20 mouse cellular contexts compared by ENCODE assay signal in the genomic region with DNA sequence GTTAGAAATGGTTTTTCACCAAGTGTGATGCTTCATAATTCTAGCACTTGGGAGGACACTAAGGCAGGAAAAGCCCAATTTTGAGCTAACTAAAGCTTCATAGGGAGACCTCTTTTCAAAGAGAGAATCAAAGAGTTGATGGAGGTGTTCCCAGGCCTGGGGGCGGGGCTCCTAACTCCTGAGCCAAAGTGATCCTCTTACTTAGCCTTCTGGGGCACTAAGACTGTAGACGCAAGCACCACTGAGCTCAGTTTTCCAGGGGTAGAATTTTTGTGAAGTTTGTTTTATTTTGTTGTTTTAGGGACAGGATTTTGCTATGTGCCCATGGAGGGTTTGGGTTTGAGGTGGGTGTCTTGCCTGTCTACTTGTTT.
"Had no signal": no experiment of that assay in that cellular context is flagged by ENCODE, and none has a peak within 500 bp of the region (broad histone marks: within the 10 kb centered on the region; RNA-seq: fewer than 3 reads in every experiment).

No protein-coding gene starts in this region.

- H3K27me3 ChIP-seq: lung, embryonic 15.5 days; midbrain, embryonic 12.5 days; neural tube, embryonic 13.5 days had no signal

- H3K9ac ChIP-seq: lung, embryonic 15.5 days; midbrain, embryonic 12.5 days; neural tube, embryonic 13.5 days had no signal

- H3K27ac ChIP-seq: kidney, postnatal 0 days; layer of hippocampus, adult 2 months; left cerebral cortex, adult 2 months; lung, embryonic 15.5 days; macrophage; midbrain, embryonic 12.5 days; neural tube, embryonic 13.5 days had no signal

- H3K4me3 ChIP-seq: layer of hippocampus, adult 2 months; left cerebral cortex, adult 2 months; lung, embryonic 15.5 days; midbrain, embryonic 12.5 days; myocyte; neural tube, embryonic 13.5 days had no signal

- H3K4me2 ChIP-seq: lung, embryonic 15.5 days; midbrain, embryonic 12.5 days; neural tube, embryonic 13.5 days had no signal

- H3K36me3 ChIP-seq: lung, embryonic 15.5 days had no signal

- H3K4me1 ChIP-seq: lung, embryonic 15.5 days; midbrain, embryonic 12.5 days; neural tube, embryonic 13.5 days had no signal

- ATAC-seq: intestine, embryonic 16.5 days; midbrain, embryonic 16.5 days had no signal

- DNase-seq: kidney, adult 18-20 months; kidney, adult 9 months; kidney, postnatal 25 days; layer of hippocampus, adult 9-11 months; lung, adult 18-20 months; lung, postnatal 14 days; retina, postnatal 1 day; right cerebral cortex, postnatal 25 days; thymus, adult 18-20 months; thymus, postnatal 36 days had no signal

- H3K9me3 ChIP-seq: lung, embryonic 15.5 days; midbrain, embryonic 12.5 days; neural tube, embryonic 13.5 days had no signal
